Mouse (Mus musculus): Measurements from ENCODE around the gene Otol1.

- TF ChIP-seq POLR2A (IDR thresholded peaks at IDR 0.05; ENCODE audit: low read depth, low read length) (no peak), CTCF (IDR thresholded peaks at IDR 0.05; ENCODE audit: extremely low read depth, insufficient read length, insufficient replicate concordance, low read depth, low read length) (no peak)
These were observed 4.2 kb upstream of the Otol1 start for GRCm38 (mm10) chr3:70003126-70003764.
